Mouse (Mus musculus) kidney, postnatal 0 days (tissue): Measurements from ENCODE around the gene Ccdc12. TPM values are rescaled to one million over a fixed set of nuclear protein-coding genes. Genes with fewer than 3 reads are reported as not detected.

Source experiments
- ATAC-seq: fragments of 200-750 bp; cut with Nextera tagmentation; replicated peaks from 2 replicates; pipeline ENCODE4 v1.8.0; 2017; ENCODE audit warnings: low read depth, moderate number of reproducible peaks, moderate TSS enrichment, moderate library complexity; ENCODE audit not compliant: low FRiP score
- DNase-seq: peaks from one replicate; pipeline ENCODE4 v3.0.0-alpha.2; 2016; ENCODE audit warnings: low spot score
- H3K27ac ChIP-seq: fragments of 300-500 bp; sonication (generic); 2 replicates; pipeline ENCODE4 v1.5.1; 2014; ENCODE audit warnings: mild to moderate bottlenecking
- H3K27me3 ChIP-seq: fragments of 300-500 bp; sonication (generic); 2 replicates; pipeline ENCODE4 v1.6.1; 2014; ENCODE audit warnings: low read length, mixed read lengths; ENCODE audit not compliant: insufficient read depth
- H3K36me3 ChIP-seq: fragments of 300-500 bp; sonication (generic); 2 replicates; pipeline ENCODE4 v1.6.1; 2014; ENCODE audit warnings: low read length, mixed read lengths; ENCODE audit not compliant: insufficient read depth
- H3K4me1 ChIP-seq: fragments of 300-500 bp; sonication (generic); replicated peaks from 2 replicates; pipeline ENCODE4 v1.6.1; 2014; ENCODE audit warnings: antibody characterized with exemption, low read length, mixed read lengths; ENCODE audit not compliant: insufficient read depth
- H3K4me2 ChIP-seq: fragments of 300-500 bp; sonication (generic); 2 replicates; pipeline ENCODE4 v1.6.1; 2014; ENCODE audit warnings: mild to moderate bottlenecking, low read length, moderate library complexity, mixed read lengths
- H3K4me3 ChIP-seq: fragments of 300-500 bp; sonication (generic); replicated peaks from 2 replicates; pipeline ENCODE4 v1.5.1; 2014; ENCODE audit warnings: low read depth, low read length
- H3K9ac ChIP-seq: fragments of 300-500 bp; sonication (generic); 2 replicates; pipeline ENCODE4 v1.6.1; 2014; ENCODE audit warnings: low read depth, low read length
- H3K9me3 ChIP-seq: fragments of 300-500 bp; sonication (generic); replicated peaks from 2 replicates; pipeline ENCODE4 v1.6.1; 2016; ENCODE audit warnings: low read length, inconsistent platforms, mixed read lengths
- CTCF ChIP-seq: IDR thresholded peaks from 2 replicates; pipeline ENCODE4 v1.5.1; 2016; ENCODE audit warnings: antibody characterized with exemption, low read depth, mild to moderate bottlenecking, moderate library complexity
- WGBS: fragments of 180-500 bp; shearing (Covaris S2); extraction: QIAGEN DNeasy Blood & Tissue Kit; methylation state at CpG from one replicate; pipeline ENCODE4 v1.1.7; 2014; 5-methylcytosine and 5-hydroxymethylcytosine counted together
- polyA plus RNA-seq: library from polyadenylated mRNA; unstranded; fragments of >200 nt; fragmentation: Nextera tagmentation; extraction: Ambion mirVana; gene quantifications from 2 replicates; pipeline ENCODE4 v1.2.1, GENCODE M21; 2015

Gene Ccdc12
- polyA plus RNA-seq, 1 experiment from 2014 or later: 154 TPM

DNA sequence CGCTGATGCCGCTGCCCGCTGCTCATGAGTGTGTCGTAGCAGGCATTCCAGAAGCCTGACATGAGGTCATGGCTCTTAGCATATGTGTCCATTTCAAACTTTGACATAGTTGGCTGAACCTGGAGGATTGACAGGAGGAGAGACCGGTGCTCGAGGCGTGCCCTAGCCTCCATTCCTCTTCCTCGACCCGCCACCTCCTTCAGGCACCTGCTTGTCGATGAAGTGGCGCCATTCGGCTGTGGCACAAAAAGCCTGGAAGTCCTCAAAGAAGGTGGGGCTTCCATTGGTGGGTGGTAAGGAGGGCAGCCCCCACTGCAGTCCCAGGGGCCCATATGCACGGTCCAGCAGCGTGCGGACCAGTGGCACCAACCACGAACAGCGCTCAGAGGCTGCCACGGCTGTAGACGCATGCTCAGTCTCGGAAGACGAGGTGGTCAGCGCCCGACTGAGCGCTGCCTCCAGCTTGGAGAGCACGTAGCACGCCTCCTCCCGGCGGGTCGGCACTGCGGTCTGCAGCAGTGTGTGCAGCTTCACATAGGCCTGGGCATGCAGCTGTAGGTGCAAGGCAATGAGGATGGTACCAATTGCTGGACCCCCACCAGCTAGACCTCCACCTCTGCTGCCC lies 24.5 kb upstream of the Ccdc12 start:
- no peak for DNase-seq
- no peak for ATAC-seq
- H3K27ac ChIP-seq: no peak overlapping the region

DNA sequence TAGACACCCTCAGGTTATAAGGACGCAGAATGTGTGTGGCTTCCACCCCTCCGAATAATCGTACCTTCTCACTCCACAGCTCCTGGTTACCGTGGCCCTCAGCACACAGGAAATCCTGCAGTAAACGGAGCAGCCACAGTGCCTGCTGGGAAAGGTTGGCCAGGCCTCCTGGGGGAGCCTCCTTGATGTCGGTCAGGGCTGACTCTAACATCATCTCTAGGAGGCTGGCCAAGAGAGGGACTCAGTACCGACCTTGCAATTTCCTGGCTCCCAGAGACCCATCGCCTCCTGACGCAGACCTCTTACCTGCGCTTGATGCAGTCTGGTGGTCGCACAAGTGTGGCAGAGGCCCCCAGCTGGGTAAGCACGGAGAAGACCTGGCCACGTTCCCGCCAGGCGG lies 23.6 kb upstream of the Ccdc12 start:
- 0 out of 2 replicates have a peak, but pooled peaks cover 26% of the 10 kb centered on the region for H3K36me3 ChIP-seq

More for the DNA sequence above, 24.5 kb upstream of the Ccdc12 start:
- Histone ChIP-seq H3K4me3 (no peak overlapping the region), H3K4me2 (0 out of 2 replicates have a peak overlapping the region, but pooled peaks have one; percentile 1), H3K9me3 (no peaks in the 10 kb centered on the region), H3K4me1 (no peaks in the 10 kb centered on the region), H3K36me3 (0 out of 2 replicates have a peak, but pooled peaks cover 26% of the 10 kb centered on the region), H3K27me3 (no peaks in the 10 kb centered on the region), H3K9ac (no peak overlapping the region)
- TF ChIP-seq CTCF: peak; percentile 38; the same call in 1 of the 2 replicates
- WGBS: 36% methylated on average over 30 of the region's 30 CpGs

DNA sequence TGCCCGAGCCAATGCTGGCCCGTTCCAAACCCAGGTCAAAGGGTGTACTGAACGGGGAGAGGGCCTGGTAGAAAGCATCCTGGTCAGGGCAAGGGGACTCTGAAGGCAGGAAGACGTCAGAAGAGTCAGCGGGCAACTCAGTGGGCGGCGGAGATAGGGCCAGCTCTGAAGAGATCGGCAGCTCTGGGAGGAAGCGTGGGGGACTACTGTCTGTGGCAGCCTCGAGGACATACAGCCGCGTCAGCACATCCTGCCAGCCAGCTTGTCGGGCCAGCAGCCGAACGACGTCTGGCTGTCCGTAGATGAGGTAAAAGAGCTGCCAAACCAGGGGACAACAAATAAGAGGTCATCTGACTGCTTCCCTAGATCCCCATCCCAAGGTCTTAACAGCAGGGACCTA lies 22.4 kb upstream of the Ccdc12 start:
- no peak overlapping the region for H3K9ac ChIP-seq
- TF ChIP-seq CTCF: no peak
- peaks cover 31% of the 10 kb centered on the region for H3K36me3 ChIP-seq
- H3K9me3 ChIP-seq: no peaks in the 10 kb centered on the region
- H3K27me3 ChIP-seq: no peaks in the 10 kb centered on the region
- whole genome bisulfite sequencing: 66% methylated on average over 17 of the region's 17 CpGs
- no peak for DNase-seq
- H3K4me3 ChIP-seq: no peak overlapping the region
- H3K27ac ChIP-seq: no peak overlapping the region
- H3K4me2 ChIP-seq: no peak overlapping the region
- no peaks in the 10 kb centered on the region for H3K4me1 ChIP-seq
- no peak for ATAC-seq

More for the DNA sequence above, 23.6 kb upstream of the Ccdc12 start:
- no peak overlapping the region for H3K4me3 ChIP-seq
- no peak overlapping the region for H3K4me2 ChIP-seq
- H3K4me1 ChIP-seq: no peaks in the 10 kb centered on the region
- no peak overlapping the region for H3K27ac ChIP-seq
- H3K27me3 ChIP-seq: no peaks in the 10 kb centered on the region
- no peak for ATAC-seq
- TF ChIP-seq CTCF: no peak
- DNase-seq: no peak
- H3K9ac ChIP-seq: no peak overlapping the region
- no peaks in the 10 kb centered on the region for H3K9me3 ChIP-seq
- 74% methylated on average over 15 of the region's 15 CpGs for WGBS

DNA sequence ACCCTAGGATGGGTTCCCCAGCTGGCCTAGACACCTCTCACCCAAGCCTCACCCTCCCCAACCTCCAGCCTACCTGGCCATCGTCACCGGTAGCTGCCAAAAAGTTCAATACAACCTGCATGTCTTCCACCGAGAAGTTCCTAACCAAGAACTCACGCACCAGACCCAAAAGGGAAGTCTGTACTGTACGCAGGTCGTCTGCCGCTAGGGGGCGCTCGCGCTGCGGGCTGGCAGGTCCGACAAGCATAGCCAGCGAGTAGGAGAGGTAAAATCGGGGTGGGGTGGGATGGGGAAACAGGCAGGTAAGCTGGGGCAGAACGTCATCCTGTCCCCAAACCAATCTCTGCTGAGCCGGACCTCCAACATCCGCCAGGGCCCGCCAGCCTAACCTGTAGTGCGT lies 21.1 kb upstream of the Ccdc12 start:
- ATAC-seq: peak; percentile 23; the same call in 1 of the 2 replicates
- peak; percentile 99 for TF ChIP-seq CTCF
- no peaks in the 10 kb centered on the region for H3K9me3 ChIP-seq
- DNase-seq: peak; percentile 80
- WGBS: 9% methylated on average over 19 of the region's 19 CpGs
- peaks cover 28% of the 10 kb centered on the region for H3K36me3 ChIP-seq
- H3K4me1 ChIP-seq: no peaks in the 10 kb centered on the region
- H3K9ac ChIP-seq: no peak overlapping the region
- H3K27me3 ChIP-seq: no peaks in the 10 kb centered on the region
- no peak overlapping the region for H3K4me3 ChIP-seq
- no peak overlapping the region for H3K27ac ChIP-seq
- no peak overlapping the region for H3K4me2 ChIP-seq

DNA sequence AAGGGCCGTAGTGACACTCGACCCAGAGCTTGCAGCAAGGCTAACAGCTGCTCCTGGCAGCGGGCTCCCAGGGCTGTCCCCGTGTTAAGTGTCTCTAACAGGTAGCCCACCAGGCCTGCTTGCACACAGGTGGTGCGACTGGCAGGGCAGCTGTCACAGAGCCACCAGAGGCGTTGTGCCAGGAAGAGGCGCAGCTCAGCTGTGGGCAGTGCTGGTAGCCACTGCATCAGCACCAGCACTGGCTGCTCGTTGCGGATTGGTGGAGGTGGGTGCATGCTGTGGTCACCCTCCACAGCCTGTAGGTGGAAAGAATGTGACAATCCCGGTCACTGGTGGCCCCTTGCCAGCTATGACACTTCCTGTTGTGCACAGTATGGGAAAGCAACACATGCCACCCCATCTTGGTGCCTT lies 17.7 kb upstream of the Ccdc12 start:
- ATAC-seq: no peak
- DNase-seq: no peak
- Histone ChIP-seq H3K9me3 (no peaks in the 10 kb centered on the region), H3K27ac (no peak overlapping the region), H3K4me1 (no peaks in the 10 kb centered on the region), H3K36me3 (peaks cover 21% of the 10 kb centered on the region), H3K9ac (no peak overlapping the region), H3K4me3 (no peak overlapping the region), H3K27me3 (no peaks in the 10 kb centered on the region), H3K4me2 (no peak overlapping the region)
- 82% methylated on average over 10 of the region's 10 CpGs for WGBS
- TF ChIP-seq CTCF: no peak

DNA sequence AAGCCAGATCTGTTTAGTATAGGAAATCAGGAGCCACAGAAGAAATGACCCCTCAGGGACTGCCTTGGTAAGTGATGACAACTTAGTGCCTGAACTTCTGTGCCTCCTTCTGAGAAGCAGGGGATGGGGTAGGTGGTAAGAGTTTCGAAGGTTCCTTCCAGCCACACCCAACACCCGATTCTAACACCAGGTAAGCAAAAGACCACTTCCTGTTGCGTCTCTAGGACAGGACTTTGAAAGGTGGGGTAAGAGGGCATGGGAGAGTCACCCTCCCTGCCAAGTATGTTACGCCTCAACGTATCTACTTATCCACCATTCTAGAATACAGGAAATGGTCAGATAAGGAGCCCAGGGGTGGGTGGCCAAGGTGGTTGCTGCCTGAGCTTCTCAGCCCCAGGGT lies 15.3 kb upstream of the Ccdc12 start:
- 78% methylated on average over 5 of the region's 5 CpGs for WGBS
- H3K4me1 ChIP-seq: no peaks in the 10 kb centered on the region

More for the DNA sequence above, 15.3 kb upstream of the Ccdc12 start:
- Histone ChIP-seq H3K4me2 (no peak overlapping the region), H3K9ac (no peak overlapping the region), H3K27me3 (no peaks in the 10 kb centered on the region), H3K4me3 (no peak overlapping the region), H3K9me3 (no peaks in the 10 kb centered on the region), H3K27ac (no peak overlapping the region), H3K36me3 (peaks cover 12% of the 10 kb centered on the region)
- DNase-seq (no peak), ATAC-seq (no peak)
- TF ChIP-seq CTCF: no peak
